Mouse (Mus musculus): Measurements from ENCODE around the gene Coq2.
A peak's percentile ranks its signal among the peaks of the same experiment; 100 is the strongest.

The Coq2 gene

DNA sequence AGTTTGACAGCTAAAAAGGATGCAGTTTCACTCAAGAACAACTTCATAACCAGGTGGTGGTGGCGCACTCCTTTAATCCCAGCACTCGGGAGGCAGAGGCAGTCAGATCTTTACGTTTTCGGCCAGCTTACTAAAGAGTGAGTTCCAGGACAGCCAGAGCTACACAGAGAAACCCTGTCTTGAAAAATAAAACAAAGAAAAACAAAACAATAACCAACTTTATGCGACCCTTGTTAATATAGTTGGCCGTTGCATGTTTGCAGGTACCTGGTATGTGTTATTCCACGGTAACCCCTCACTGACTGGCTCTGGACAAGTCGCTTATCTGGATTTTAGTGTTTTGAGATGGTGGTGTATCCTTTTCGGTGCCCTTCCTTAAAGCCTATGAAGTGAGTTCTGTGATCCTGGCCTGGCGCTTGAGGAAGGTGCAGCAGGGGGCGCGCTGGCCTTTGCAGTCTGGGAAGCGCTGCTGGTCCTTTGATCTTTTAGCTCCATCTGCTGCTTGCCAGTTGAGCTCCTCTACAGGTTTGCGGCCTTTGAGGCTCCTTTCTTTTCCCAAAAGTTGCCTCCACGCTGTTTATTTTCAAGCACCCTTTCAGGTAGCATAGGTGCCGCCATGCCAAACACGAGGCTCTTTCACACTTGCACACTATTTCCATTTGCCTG lies at the start of gene Coq2:
Coq2 (minus strand) TSS at position 430 of the 666 bp plus-strand sequence.
- DNase-seq (ENCODE audit: low spot score in 2 of 2), result peak; percentile 83 to 90

DNA sequence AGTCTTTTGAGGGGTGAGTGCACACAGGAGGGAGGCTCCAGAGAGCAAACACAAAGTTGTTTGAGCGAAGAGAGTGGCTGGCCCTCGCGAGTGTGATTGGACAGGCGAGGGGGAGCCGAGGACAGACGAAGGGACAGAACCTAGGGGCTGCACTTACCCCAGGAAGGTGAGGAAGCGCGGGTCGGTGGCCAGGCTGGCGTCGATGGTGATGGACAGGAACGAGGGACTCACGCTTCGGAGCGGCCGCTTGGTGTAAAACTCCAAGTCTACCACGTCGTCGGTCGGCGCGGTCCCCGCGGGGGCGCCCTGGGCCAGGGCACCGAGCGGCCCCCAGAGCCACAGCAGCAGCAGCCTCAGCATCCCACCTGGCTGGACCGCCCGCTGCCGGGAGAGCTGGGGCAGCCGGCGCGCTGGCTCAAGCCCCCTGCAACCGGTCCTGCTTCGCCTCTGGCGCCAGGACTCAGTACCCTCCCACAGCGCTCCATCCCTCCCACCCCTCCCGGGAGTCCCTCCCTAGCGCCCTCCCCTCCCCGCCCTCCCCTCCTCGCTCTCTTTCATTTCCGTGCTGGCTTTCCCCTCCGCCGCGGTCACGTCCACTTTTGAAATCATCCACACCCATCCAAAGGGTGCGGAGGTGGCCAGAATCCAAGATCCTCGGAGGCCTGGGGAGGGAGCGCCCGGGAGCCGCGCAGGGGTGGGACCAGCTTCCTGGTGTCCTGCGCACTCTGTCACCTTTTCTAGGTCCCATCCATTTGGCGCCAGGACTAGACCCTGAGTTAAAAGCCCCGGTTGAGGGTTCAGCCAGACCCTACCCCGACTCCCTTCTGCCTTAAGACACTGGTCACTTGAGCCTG lies 44.5 kb upstream of the Coq2 start, which contains the start of gene Hpse:
Hpse (minus strand) TSS at position 482 of the 854 bp plus-strand sequence.
- peak; percentile 40 to 76 for DNase-seq (ENCODE audit: low spot score in 2 of 2)

DNA sequence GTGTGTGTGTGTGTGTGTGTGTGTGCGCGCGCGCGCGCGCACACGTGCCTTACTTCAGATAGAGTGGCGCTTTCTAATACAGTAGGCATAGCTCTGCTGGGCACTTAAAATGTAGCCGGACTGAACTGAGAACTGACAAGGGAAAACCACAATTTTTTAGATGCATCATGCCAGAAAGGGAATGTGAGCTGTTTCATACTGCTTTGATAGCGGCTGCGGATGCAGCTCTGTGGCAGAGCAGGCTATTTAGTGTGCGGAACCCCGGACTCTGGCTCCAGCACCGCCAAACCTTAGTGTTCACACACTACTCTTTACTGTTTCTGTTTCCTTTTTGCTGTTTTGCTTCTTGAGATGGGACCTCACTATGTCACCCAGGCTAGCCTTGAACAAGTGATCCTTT lies 41.8 kb upstream of the Coq2 start:
- no peak for DNase-seq (ENCODE audit: low spot score in 2 of 2)

DNA sequence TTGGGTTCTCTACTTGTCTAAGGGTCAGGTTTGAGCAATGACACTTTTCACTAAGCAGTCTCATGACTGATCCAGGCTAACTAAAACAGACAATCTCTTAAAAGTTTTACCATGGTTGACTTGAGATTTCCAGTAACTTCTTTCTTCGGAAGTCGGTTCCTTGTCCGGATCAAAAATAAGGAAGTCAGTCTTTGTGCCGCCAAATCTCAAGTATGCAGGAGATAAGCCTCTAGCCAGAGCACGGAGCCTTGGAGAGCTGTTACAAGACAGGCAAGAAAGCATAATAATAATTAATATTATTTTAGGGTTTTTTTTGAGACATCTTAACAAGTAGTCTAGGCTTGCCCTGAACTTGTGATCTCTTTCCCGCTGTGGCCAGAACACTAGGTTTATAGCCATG lies 36.3 kb upstream of the Coq2 start:
- DNase-seq (ENCODE audit: low spot score in 2 of 2), result no peak

DNA sequence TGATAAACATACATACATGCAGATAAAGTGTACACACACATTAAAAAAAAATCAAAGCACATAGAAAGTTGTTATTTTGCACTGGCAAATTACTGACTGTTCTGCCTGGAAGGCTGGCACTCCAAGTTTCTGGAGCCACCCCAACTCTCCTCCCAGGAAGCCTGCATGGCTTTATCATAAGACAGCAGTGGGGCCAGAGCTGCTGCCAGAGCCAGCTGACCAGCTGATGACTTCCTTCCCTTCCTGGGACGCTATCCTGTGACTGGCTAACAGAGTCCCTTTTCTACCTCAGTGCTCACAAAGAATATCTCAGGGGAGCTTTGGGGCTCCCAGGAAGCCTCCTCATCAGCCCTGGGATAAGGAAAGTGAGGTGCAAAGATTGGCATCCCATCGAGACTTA lies 35.1 kb upstream of the Coq2 start:
- no peak for DNase-seq (ENCODE audit: low spot score in 2 of 2)

DNA sequence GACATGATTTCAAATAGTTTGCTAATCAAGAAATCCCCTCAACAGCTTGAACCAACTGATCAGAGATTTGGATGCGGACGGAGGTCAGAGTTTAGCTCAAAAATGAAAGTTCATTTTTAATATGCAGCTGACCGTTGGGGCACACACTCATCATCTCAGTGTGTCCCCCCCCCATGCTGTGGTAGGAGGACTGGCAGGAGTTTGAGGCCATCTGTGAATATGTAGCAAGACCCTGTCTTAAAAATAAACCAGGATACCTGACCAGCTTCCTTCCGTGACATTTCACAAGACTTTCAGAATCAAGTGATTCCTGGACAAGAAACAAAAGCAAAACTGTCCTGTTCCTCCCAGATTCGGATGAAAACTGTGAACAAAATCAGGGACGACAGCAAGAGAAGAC lies 34.1 kb upstream of the Coq2 start:
- no peak for DNase-seq (ENCODE audit: low spot score in 2 of 2)

DNA sequence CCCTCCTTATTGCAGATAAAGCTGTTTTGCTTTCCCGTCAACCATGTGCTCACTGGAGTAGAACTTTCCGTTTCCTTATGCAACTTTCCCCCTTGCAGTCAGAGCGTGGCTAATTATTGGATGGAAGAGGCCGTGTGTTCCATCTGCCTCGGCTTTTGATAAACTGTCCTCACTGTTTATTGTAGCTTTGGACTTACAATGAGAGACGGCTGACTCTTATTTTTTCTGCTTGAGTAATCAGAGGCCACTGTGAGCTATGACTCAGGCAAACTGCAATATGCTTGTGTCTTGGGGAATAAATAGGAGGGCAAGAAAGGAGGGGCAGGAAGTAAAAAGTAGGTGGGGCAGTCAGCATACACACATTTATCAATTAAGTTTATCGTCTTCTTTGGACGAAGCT lies 31.7 kb upstream of the Coq2 start:
- DNase-seq (ENCODE audit: low spot score in 2 of 2), result no peak

DNA sequence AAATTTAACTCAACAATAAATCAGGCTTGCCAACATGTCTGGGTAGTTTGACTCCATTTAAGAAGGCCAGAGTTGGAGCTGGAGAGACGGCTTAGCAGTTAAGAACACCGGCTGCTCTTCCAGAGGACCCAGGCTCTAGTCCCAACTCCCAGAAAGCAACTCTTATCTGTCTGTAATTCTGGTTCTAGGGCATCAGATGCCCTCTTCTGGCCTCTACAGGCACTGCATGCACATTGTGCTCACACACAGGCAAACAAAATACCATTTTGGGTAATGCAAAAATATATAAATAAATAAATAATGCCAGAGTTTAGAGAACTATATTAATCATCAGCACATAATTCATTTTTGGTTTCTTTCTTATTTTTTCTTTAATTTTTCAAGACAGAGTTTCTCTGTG lies 29.3 kb upstream of the Coq2 start:
- DNase-seq (ENCODE audit: low spot score in 2 of 2), result no peak

DNA sequence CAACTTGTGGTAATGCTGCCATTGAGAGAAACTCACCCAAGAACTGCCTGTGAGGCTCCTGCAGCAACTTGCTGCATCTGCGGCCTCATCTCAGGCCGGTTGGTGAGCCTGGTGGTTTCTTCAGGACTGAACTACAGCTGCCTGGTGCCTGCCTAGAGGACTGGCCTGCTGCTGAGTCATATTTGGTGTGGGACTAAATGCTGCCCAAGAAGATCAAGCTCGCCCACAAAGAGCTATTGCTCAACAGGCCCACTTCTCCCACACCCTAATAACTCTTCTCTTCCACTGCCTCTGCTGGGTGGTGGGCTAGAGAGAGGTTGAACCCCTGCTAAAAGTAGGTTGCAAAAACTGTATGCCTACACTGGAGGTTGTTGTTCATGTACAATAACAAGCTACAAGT lies 27.4 kb upstream of the Coq2 start:
- no peak for DNase-seq (ENCODE audit: low spot score in 2 of 2)

DNA sequence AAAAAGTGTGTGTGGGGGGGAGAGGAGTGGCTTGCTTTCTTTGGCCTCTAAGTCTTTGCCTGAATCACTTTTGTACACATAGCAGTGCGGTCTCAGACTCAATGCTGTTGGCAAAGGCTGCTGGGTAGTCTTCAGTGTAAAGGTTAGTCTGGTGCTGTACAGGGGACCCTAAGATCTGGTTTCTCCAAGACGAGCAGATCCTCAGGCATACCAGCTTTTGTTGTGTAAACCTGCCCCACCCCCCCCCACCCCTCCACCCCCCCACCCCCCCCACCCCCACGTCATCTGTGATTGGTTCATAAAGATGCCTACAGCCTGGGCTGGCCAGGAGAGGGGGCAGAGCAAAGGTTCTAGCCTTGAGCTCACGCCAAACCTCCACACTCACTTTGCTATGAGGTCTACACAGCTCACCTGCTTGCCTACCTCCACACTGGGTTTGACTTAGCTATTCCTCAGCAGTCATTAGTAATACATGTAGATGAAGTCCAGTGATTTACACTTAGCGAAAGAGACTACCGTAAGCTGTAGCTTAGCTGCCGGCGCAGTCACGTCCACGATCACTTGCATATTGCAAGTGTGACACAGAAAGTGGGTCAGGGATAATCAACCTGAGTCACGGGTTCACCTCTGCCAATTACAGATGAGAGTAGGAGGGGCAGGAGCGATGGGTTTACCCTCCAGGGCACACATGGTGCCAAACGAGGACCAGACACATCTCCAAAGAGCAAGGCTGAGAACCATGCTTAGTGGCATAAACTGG lies 26.1 kb upstream of the Coq2 start:
- DNase-seq (ENCODE audit: low spot score in 2 of 2), result no peak

DNA sequence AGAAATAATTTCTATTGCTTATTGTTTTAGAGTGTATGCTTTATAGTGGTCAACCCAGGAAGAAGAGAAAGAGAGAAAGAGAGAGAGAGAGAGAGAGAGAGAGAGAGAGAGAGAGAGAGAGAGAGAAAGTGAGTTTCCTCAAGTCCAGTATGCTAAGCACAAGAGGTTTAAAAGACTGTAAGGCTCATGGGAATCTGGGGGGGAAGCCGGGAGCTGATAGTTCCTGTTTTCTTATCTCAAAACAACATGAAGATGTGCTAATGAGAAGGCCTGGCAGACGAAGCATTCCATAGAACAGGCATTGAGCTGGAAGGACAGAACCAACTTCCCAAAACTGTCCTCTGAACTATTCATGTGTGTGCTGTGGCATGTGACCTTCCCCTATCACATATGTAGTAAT lies 22.9 kb upstream of the Coq2 start:
- DNase-seq (ENCODE audit: low spot score in 2 of 2), result no peak

DNA sequence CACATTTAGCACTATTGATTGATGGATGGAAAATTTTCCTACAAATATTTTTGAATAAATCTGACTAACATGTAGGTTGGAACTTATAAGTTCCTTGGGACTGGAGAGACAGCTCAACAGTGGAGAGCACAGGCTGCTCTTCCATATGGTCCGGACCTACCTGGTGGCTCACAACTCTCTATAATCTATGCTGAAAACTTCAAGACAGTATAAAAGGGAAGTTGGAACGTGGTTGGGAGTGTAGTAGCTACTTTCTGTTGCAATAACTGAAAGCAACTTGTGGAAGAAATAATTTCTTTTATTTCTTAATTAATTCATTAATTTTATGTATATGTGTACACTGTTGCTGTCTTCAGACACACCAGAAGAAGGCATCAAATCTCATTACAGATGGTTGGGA lies 22.5 kb upstream of the Coq2 start:
- DNase-seq (ENCODE audit: low spot score in 2 of 2), result no peak

DNA sequence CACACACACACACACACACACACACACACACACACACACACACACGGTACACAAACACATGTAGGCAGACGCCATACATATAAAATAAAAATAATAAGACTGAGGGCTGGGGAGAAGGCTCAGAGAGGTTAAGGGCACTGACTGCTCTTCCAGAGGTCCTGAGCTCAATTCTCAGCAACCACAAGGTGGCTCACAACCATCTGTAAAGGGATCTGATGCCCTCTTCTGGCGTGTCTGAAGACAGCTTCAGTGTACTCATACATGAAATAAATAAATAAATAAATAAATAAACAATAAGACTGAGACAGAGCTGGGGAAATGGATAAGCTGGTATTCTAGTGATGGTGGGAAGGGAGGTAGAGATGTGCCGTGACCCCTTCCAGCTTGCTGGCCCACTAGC lies 10.7 kb upstream of the Coq2 start:
- no peak for DNase-seq (ENCODE audit: low spot score in 2 of 2)

DNA sequence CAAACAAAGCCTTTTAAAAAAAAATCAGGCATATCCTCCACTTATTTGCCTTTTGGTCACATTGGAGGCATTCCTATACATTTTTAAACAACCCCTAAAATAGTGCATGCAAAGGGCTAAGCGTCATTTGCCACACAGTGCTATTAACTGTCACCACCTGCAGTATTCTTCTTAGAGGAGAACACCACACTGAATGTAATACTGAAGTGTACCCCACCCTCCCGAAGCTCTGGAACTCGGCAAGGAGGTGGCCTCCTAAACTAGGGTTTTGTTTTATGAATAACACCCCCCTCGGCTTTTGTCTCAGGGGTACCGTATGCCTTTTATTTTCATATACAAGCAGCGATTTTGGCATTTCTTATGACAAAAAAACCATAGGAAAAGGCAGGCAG lies 5.6 kb upstream of the Coq2 start:
- DNase-seq (ENCODE audit: low spot score in 2 of 2), result no peak

DNA sequence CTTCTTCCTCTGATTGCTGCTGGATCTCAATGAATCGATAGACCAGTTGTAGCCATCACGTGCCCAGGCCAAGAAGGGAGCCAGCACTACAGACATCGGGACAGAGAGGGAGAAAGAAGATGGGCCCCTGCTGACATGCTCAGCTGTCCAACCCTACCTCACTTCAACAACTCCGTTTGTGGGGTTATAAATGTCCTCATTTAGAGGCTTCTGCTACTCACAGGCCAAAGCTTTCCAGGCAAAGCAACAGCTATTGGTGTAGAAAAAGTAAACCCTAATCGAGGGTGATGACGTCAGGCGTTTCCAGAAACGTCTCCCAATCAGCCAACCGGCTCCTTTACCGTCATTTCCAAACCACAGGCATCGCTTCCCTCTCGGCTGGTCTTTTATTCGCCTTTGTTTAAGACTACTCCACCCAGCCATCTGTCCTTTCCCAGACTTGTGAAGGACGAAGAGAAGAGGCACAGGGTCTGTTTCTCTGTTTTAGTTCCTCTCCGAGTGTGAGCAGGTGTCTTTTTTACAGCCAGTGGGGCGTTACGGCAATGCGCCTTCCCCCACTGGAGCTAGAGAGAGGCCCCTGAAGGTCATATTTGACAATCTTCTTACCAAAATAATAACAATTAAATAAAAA lies 5.1 kb upstream of the Coq2 start:
- DNase-seq (ENCODE audit: low spot score in 2 of 2), result peak; percentile 27 to 66

DNA sequence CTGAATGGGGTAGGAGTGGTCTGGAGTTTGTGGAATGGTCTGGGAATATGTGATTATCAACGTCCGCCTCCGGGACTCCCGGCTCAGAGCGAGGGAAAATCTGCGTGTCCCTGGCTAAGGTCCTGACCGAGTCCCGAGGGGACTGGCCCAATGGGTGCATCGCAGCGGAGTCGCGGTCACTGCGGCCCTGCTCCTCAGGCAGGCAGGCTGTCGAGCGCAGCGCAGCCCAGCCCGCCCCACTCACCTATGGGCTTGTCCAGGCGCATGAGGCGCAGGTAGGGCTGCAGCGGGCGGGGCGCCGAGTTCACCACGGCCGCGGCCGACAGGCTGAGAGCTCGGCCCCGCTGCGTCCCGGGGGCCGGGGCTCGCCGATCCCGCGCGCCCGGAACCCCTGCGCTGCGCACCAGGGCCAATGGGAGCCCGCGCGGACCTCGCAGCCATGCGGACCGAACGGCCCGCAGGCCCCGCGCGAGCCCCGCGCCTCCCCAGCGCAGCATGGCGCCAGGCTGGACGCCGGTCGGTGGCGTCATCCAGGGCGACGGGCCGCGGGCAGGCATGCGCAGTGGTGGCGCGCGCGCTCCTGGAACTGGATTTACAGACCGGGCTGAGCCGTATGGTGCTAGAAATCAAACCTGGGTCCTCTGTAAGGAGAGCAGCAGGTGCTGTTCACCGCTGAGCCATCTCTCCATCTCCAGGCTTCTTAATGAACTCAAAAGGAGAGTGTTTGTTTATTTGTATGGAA lies 1.0 kb downstream of the Coq2 start:
- DNase-seq (ENCODE audit: low spot score in 2 of 2), result peak; percentile 89 to 95

DNA sequence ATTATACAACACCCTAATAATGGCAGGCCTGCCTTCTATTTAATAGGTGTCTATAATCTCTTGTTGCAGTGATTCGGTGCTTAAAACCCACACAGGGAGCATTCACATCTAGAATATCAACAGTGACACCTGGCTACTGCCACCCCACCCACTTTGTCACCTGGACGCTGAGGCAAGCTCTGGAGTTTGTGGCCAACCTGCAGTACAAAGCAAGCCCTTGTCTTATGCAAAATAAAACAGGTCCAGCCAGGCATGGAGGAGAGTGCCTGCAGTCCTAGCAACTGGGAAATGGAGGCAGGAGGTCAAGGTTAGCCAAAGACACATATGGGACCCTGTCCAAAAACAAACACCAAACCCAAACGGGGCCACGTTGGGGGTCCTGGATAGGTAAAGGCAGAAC lies 2.5 kb downstream of the Coq2 start:
- DNase-seq (ENCODE audit: low spot score in 2 of 2), result no peak

DNA sequence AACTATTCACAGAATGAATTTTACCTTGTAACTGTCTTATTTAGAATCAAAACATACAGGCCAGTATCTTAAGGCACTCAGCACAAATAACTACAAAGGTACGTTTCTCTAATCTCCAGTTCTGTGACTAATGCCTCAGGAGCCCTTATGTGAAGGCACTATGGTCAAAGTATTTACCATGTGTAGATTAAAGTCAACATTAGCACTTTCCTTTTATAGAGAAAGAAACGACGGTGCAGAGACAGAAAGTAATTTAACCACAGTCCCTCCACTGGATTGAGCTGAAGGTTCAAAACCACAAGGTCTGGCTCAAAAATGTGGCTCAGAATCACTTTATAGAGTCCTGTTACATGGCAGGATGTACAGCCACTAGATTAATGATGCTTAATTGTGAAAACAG lies 3.0 kb downstream of the Coq2 start:
- DNase-seq (ENCODE audit: low spot score in 2 of 2), result no peak

DNA sequence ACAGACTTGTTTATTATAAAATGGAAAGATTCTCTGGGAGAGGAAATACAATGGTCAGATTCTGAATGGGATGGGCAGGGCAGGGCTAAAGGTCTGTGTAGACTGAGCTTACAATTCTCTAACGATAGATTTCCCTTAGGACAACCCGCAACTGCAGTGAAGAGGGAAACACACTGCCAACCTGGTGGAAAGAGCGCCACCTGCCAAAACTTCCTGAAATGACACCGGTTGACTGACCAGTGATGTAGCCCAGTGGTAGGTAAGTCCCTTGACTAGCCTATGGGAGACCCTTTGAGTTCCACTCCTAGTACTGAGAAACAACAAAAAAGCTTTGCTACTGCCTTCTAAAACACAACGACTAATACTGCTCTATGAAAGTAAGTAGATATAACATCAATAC lies 3.5 kb downstream of the Coq2 start:
- peak; percentile 63 to 84 for DNase-seq (ENCODE audit: low spot score in 2 of 2)

DNA sequence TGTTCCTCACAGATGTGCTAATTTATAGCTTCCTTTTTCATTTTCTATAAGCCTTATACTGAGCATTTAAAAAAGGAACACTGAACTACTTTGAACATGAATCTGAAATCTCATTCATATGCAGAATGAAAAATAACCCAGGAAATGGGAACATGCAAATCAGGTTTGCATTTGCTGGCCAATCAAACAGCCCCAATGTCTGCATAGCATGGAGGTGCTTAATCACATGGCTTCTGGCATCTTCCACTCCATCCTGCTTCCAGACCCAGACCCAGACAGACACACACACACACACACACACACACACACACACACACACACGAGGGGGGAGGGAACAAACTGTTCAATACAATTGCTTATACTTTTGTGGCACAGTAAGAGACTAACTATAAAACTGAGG lies 8.0 kb downstream of the Coq2 start:
- no peak for DNase-seq (ENCODE audit: low spot score in 2 of 2)

DNA sequence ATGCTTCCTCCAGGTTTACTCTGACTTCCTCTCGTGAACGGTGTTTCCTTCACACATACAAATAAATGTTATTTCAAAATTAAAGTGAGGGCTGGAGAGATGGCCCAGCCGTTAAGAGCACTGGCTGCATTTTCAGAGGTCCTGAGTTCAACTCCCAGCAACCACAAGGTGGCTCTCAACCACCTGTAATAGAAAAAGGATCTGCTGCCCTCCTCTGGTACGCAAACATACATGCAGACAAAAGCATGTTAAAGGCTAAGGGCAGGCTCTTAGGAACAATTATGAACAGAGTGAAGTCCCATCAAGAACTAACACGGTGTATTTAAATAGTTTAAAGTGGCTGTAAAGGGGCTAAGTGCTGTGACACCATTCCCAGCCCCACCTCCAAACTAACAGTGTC lies 11.1 kb downstream of the Coq2 start:
- DNase-seq (ENCODE audit: low spot score in 2 of 2), result peak in 1 of 2 experiments; percentile 58

Data from spleen, postnatal 4 days (tissue).